Mouse (Mus musculus): ENCODE measurements around the gene Rfx8. TPM values are rescaled to one million over a fixed set of nuclear protein-coding genes. Genes with fewer than 3 reads are reported as not detected.

Gene Rfx8
- total and polyA plus RNA-seq, 2 experiments from 2014 or later, result 0.10 to 0.39 TPM

DNA sequence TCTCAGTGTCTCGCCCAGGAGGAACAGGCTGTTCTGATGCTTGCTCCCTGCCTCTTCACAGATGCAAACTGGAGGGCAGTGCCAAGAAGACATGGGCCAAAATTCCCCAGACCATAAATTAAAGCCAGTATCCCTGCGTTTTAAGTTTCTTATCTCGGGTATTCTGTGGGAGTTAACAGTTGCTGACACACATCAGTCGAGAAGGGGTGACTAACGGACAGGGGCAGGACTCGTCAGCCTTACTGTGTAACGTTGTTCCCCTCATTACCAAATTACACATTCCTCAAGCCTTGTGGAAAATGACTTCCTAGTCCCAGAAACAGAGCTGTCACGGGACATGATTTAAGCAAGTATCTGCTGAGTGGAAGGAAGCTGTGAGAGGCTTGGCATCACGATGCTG lies 33.5 kb downstream of the Rfx8 start:
- H3K36me3 ChIP-seq (ENCODE audit: insufficient read depth, low read length), result no peaks in the 10 kb centered on the region
- no peaks in the 10 kb centered on the region for H3K9me3 ChIP-seq (ENCODE audit: low read length)
- no peak for ATAC-seq
- no peak overlapping the region for H3K4me2 ChIP-seq (ENCODE audit: low read depth, low read length)
- DNase-seq (ENCODE audit: low spot score), result no peak
- no peaks in the 10 kb centered on the region for H3K4me1 ChIP-seq (ENCODE audit: insufficient read depth, low read length)
- no peak overlapping the region for H3K4me3 ChIP-seq (ENCODE audit: low read length)
- no peak overlapping the region for H3K9ac ChIP-seq (replicated peaks; ENCODE audit: low read length)
- no peak for TF ChIP-seq CTCF (IDR thresholded peaks at IDR 0.05; ENCODE audit: low read depth)
- no peak overlapping the region for H3K27ac ChIP-seq
- 61% methylated on average over 9 of the region's 9 CpGs for WGBS
- H3K27me3 ChIP-seq (ENCODE audit: insufficient read depth, low read length), result no peaks in the 10 kb centered on the region

DNA sequence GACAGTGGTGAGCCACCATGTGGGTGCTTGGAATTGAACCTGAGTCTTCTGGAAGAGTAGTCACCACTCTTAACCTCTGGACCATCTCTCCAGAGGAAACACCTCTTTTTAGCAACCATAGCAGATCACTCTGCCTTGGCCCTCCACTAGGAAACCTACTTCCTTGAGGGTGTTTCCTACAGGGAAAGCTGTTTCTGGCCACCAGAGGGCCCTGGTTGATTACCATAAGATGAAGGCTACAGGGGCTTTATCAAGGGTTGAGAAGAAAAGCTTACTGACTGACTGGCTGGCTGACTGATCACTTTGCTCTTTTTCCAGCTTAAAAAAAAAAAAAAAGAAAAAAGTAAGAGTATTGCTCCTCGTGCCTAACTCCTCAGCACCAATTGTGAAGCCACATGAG lies 35.0 kb downstream of the Rfx8 start:
- WGBS, result 3% methylated on average over 1 of the region's 1 CpGs
- TF ChIP-seq CTCF (IDR thresholded peaks at IDR 0.05; ENCODE audit: low read depth), result peak; percentile 84
- no peak overlapping the region for H3K4me2 ChIP-seq (ENCODE audit: low read depth, low read length)
- no peak overlapping the region for H3K4me3 ChIP-seq (ENCODE audit: low read length)
- H3K4me1 ChIP-seq (ENCODE audit: insufficient read depth, low read length), result no peaks in the 10 kb centered on the region
- no peaks in the 10 kb centered on the region for H3K9me3 ChIP-seq (ENCODE audit: low read length)
- peak; percentile 77 for ATAC-seq
- DNase-seq (ENCODE audit: low spot score), result peak; percentile 90
- H3K27me3 ChIP-seq (ENCODE audit: insufficient read depth, low read length), result no peaks in the 10 kb centered on the region
- no peaks in the 10 kb centered on the region for H3K36me3 ChIP-seq (ENCODE audit: insufficient read depth, low read length)
- no peak overlapping the region for H3K9ac ChIP-seq (replicated peaks; ENCODE audit: low read length)
- no peak overlapping the region for H3K27ac ChIP-seq

DNA sequence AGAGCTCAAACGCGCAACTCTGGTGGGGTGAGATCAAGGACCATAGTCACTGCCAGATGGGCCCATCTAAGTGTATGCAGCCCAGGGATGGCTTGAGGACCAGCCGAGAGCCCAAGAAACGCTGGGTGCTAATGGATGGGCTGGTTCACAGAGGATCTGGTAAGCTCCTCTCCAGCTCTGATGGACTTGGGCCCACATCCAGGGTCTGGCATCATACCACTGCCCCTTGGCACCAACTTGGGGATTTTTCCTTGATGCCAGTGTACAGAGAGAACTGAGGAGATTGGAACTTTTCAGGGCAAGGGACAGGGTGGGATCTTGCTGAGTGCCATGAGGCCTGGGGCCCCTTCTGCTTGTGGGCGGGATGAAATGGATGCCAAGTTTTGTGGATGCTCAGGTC lies 39.2 kb downstream of the Rfx8 start:
- no peaks in the 10 kb centered on the region for H3K4me1 ChIP-seq (ENCODE audit: insufficient read depth, low read length)
- H3K9me3 ChIP-seq (ENCODE audit: low read length), result no peaks in the 10 kb centered on the region
- H3K4me3 ChIP-seq (ENCODE audit: low read length), result no peak overlapping the region
- no peak overlapping the region for H3K27ac ChIP-seq
- no peaks in the 10 kb centered on the region for H3K36me3 ChIP-seq (ENCODE audit: insufficient read depth, low read length)
- no peak overlapping the region for H3K4me2 ChIP-seq (ENCODE audit: low read depth, low read length)
- H3K9ac ChIP-seq (replicated peaks; ENCODE audit: low read length), result no peak overlapping the region
- 83% methylated on average over 5 of the region's 5 CpGs for WGBS
- ATAC-seq (no peak), DNase-seq (ENCODE audit: low spot score) (no peak)
- H3K27me3 ChIP-seq (ENCODE audit: insufficient read depth, low read length), result no peaks in the 10 kb centered on the region
- TF ChIP-seq CTCF (IDR thresholded peaks at IDR 0.05; ENCODE audit: low read depth), result no peak

DNA sequence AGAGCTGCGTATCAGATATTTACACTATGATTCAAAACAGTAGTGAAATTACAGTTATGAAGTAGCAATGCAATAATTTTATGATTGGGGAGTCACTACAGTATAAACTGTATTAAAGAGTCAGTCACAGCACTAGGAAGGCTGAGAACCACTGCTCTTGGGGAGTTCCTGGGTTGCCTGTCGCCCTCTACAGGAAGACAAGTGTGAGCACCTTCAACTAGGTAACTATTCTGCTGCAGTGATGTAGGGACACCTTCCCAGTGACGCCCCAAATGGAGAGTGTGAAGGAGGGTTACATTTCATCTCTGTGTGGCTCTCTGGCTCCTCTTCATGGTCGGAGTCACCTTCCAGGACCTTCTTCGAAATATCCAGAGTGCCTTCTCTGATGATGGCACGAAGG lies 40.3 kb downstream of the Rfx8 start:
- Histone ChIP-seq H3K9ac (replicated peaks; ENCODE audit: low read length) (no peak overlapping the region), H3K36me3 (ENCODE audit: insufficient read depth, low read length) (no peaks in the 10 kb centered on the region), H3K4me2 (ENCODE audit: low read depth, low read length) (no peak overlapping the region), H3K27me3 (ENCODE audit: insufficient read depth, low read length) (no peaks in the 10 kb centered on the region), H3K4me1 (ENCODE audit: insufficient read depth, low read length) (no peaks in the 10 kb centered on the region), H3K9me3 (ENCODE audit: low read length) (no peaks in the 10 kb centered on the region), H3K4me3 (ENCODE audit: low read length) (no peak overlapping the region), H3K27ac (no peak overlapping the region)
- peak; percentile 36 for TF ChIP-seq CTCF (IDR thresholded peaks at IDR 0.05; ENCODE audit: low read depth)
- ATAC-seq (no peak), DNase-seq (ENCODE audit: low spot score) (no peak)
- 73% methylated on average over 6 of the region's 6 CpGs for WGBS

DNA sequence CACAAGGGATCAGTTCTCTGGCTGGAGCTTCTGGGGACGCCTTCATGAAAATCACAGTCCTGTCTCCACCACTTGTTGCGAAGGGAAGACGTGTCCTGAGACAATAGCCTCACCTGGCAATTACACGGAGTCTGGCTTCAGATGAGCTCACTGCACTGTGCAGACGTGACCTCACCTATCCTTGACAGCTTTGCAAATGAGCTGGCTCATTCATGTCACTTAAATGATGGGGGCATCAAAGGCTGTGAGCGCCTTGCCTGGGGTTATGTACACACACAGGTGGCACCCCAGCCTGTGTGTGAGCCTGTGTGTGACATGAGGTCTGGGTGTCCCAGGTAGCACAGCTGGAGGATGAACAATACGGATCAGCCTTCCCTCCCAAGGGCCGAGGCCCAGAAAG lies 41.9 kb downstream of the Rfx8 start:
- Histone ChIP-seq H3K9ac (replicated peaks; ENCODE audit: low read length) (no peak overlapping the region), H3K27me3 (ENCODE audit: insufficient read depth, low read length) (no peaks in the 10 kb centered on the region), H3K4me3 (ENCODE audit: low read length) (no peak overlapping the region), H3K36me3 (ENCODE audit: insufficient read depth, low read length) (no peaks in the 10 kb centered on the region), H3K4me1 (ENCODE audit: insufficient read depth, low read length) (no peaks in the 10 kb centered on the region), H3K9me3 (ENCODE audit: low read length) (no peaks in the 10 kb centered on the region), H3K27ac (no peak overlapping the region), H3K4me2 (ENCODE audit: low read depth, low read length) (no peak overlapping the region)
- peak; percentile 50; the same call in 1 of the 2 replicates for ATAC-seq
- TF ChIP-seq CTCF (IDR thresholded peaks at IDR 0.05; ENCODE audit: low read depth), result no peak
- 73% methylated on average over 8 of the region's 8 CpGs for WGBS
- DNase-seq (ENCODE audit: low spot score), result no peak

DNA sequence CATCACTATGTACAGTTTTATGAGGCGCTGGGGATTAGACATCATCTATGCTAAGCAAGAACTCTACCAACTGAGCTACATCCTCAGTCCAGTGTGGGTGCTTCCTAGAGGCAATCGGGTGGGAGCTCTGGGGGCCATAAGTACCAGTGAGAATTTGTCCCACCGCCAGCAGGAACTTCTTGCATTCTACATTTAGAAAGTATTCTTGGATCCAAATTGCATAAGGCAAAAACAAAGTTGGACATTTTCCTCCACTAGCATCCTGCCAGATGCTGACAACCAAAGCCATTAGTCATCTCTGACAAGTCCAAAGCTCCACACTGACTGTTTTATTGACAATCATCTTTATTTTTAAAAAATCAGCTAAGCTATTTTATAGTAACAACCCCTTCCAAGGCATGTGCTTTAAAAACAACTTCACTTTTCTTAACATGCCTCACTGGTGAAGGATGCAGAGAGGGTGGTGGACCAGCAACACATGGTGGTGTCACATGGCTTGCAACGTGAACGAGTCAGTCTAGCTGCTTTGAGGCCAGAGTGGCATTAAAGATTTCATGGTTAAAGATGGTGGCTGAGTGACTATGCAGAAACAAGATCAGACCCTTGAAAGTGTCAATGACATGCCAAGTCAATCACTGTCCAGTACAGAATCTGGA lies 44.4 kb downstream of the Rfx8 start:
- ATAC-seq (no peak), DNase-seq (ENCODE audit: low spot score) (no peak)
- Histone ChIP-seq H3K4me1 (ENCODE audit: insufficient read depth, low read length) (no peaks in the 10 kb centered on the region), H3K4me3 (ENCODE audit: low read length) (no peak overlapping the region), H3K4me2 (ENCODE audit: low read depth, low read length) (no peak overlapping the region), H3K9ac (replicated peaks; ENCODE audit: low read length) (no peak overlapping the region), H3K36me3 (ENCODE audit: insufficient read depth, low read length) (no peaks in the 10 kb centered on the region), H3K27me3 (ENCODE audit: insufficient read depth, low read length) (no peaks in the 10 kb centered on the region), H3K27ac (no peak overlapping the region), H3K9me3 (ENCODE audit: low read length) (no peaks in the 10 kb centered on the region)
- TF ChIP-seq CTCF (IDR thresholded peaks at IDR 0.05; ENCODE audit: low read depth), result no peak
- 80% methylated on average over 5 of the region's 5 CpGs for WGBS

DNA sequence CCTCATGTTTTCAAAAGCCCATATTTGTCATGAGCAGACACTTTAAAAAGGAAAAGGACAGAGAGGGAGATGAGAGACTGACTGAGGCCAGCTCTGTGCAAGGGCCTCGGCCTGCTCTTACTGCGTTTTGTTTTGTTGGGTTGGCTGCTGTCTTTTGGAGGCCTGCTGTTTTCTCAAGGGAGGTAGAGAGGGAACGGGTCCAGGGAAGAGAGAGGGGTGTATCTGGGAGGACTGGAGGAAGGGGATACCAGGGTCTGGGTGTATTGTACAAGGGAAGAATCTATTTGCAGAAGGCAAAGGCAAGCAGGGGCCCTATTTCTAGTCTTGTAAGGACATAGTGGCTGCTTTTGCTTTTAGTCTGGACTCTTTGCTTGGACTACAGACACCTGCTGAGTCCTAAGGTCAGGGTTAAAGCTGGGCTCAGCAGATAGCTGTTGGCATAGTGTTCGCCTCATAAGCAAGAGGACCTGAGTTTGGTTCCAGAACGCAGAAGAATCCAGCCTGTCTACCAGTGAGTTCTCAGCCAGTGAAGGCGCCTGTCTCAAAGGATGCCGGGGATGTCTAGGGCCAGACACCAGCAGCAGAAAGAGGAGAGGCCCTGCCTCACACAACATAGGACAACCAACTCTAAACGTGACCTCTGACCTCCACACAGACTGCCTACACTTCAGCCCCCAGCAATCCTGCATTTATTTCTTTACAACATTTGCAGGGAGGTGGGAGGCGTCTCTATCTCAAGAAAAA lies 48.3 kb downstream of the Rfx8 start:
- Histone ChIP-seq H3K36me3 (ENCODE audit: insufficient read depth, low read length) (no peaks in the 10 kb centered on the region), H3K4me1 (ENCODE audit: insufficient read depth, low read length) (no peaks in the 10 kb centered on the region), H3K27me3 (ENCODE audit: insufficient read depth, low read length) (no peaks in the 10 kb centered on the region), H3K27ac (peak overlapping the region; percentile 12; the same call in 1 of the 2 replicates), H3K4me2 (ENCODE audit: low read depth, low read length) (no peak overlapping the region), H3K9ac (replicated peaks; ENCODE audit: low read length) (no peak overlapping the region), H3K4me3 (ENCODE audit: low read length) (no peak overlapping the region), H3K9me3 (ENCODE audit: low read length) (no peaks in the 10 kb centered on the region)
- no peak for ATAC-seq
- no peak for TF ChIP-seq CTCF (IDR thresholded peaks at IDR 0.05; ENCODE audit: low read depth)
- 65% methylated on average over 9 of the region's 9 CpGs for WGBS
- no peak for DNase-seq (ENCODE audit: low spot score)

All from hindbrain, postnatal 0 days (tissue).